Mouse (Mus musculus): ENCODE measurements around the gene Alk. TPM values are rescaled to one million over a fixed set of nuclear protein-coding genes. Genes with fewer than 3 reads are reported as not detected.

Gene Alk
- polyA plus RNA-seq, 1 experiment from 2014 or later, result 4.7 TPM

GRCm38 (mm10) chr17:72477889-72478405 is 126.5 kb downstream of the Alk start:
- no peaks in the 10 kb centered on the region for H3K36me3 ChIP-seq (ENCODE audit: control insufficient read depth, insufficient read depth)
- H3K9me3 ChIP-seq (ENCODE audit: control insufficient read depth, low read length), result no peaks in the 10 kb centered on the region
- H3K4me1 ChIP-seq (replicated peaks; ENCODE audit: control insufficient read depth, insufficient read depth, low read length), result peaks cover 12% of the 10 kb centered on the region
- H3K4me2 ChIP-seq (ENCODE audit: low read length), result no peak overlapping the region
- WGBS, result 49% methylated on average over 5 of the region's 5 CpGs
- no peak overlapping the region for H3K4me3 ChIP-seq (replicated peaks; ENCODE audit: low read length)
- no peak overlapping the region for H3K9ac ChIP-seq (replicated peaks; ENCODE audit: low read depth, low read length)
- ATAC-seq, result no peak
- no peak overlapping the region for H3K27ac ChIP-seq (ENCODE audit: low read length)
- no peaks in the 10 kb centered on the region for H3K27me3 ChIP-seq (replicated peaks; ENCODE audit: control insufficient read depth, insufficient read depth, low read length)

DNA sequence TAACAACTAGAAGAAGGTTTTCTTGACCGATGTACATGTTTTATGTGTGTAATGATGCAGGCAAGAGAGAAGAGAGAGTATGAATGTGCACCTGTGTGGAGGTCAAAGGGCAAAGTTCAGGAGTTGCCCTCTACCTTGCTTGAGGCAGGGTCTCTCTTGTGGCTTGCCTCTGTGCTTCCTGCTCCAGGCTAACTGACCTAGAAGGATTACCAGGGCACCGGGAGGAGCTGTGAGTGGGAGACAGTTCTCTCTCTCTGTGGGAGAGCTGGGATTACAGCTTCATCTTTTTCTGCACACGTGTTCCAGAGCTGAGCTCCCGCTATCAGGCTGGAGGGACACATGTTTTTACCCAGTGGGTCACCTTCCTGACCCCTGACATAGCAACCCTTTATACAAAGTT is 127.5 kb downstream of the Alk start:
- H3K36me3 ChIP-seq (ENCODE audit: control insufficient read depth, insufficient read depth), result no peaks in the 10 kb centered on the region
- no peak overlapping the region for H3K4me2 ChIP-seq (ENCODE audit: low read length)
- H3K4me1 ChIP-seq (replicated peaks; ENCODE audit: control insufficient read depth, insufficient read depth, low read length), result peaks cover 12% of the 10 kb centered on the region
- no peak overlapping the region for H3K9ac ChIP-seq (replicated peaks; ENCODE audit: low read depth, low read length)
- no peaks in the 10 kb centered on the region for H3K9me3 ChIP-seq (ENCODE audit: control insufficient read depth, low read length)
- no peak for ATAC-seq
- no peak overlapping the region for H3K4me3 ChIP-seq (replicated peaks; ENCODE audit: low read length)
- H3K27ac ChIP-seq (ENCODE audit: low read length), result no peak overlapping the region
- WGBS, result 58% methylated on average over 4 of the region's 4 CpGs
- H3K27me3 ChIP-seq (replicated peaks; ENCODE audit: control insufficient read depth, insufficient read depth, low read length), result no peaks in the 10 kb centered on the region

GRCm38 (mm10) chr17:72474166-72474565 is 130.3 kb downstream of the Alk start:
- H3K4me2 ChIP-seq (ENCODE audit: low read length), result no peak overlapping the region
- H3K4me3 ChIP-seq (replicated peaks; ENCODE audit: low read length), result no peak overlapping the region
- no peaks in the 10 kb centered on the region for H3K9me3 ChIP-seq (ENCODE audit: control insufficient read depth, low read length)
- no peaks in the 10 kb centered on the region for H3K36me3 ChIP-seq (ENCODE audit: control insufficient read depth, insufficient read depth)
- H3K4me1 ChIP-seq (replicated peaks; ENCODE audit: control insufficient read depth, insufficient read depth, low read length), result peaks cover 12% of the 10 kb centered on the region
- 33% methylated on average over 5 of the region's 5 CpGs for WGBS
- peak; percentile 64 for ATAC-seq
- no peaks in the 10 kb centered on the region for H3K27me3 ChIP-seq (replicated peaks; ENCODE audit: control insufficient read depth, insufficient read depth, low read length)
- no peak overlapping the region for H3K27ac ChIP-seq (ENCODE audit: low read length)
- no peak overlapping the region for H3K9ac ChIP-seq (replicated peaks; ENCODE audit: low read depth, low read length)

DNA sequence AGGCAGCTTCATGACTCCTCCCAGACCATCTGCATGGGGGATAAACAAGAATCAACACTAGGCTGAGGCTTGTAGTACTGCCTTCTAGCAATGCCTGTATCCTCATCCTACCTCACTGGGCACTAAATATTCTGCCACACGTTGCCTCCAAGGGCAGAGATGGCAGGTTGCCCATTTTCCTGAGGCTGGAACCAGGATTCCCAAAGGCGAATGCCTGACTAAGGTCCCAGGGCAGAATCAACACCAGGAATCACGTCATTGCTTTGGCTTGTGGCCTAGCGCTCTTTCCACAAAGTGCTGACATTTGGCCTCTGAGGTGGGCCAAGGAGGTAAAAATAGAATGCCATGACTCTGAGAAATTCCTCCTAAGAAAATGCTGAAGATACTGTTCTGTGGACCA is 155.9 kb downstream of the Alk start:
- H3K4me1 ChIP-seq (replicated peaks; ENCODE audit: control insufficient read depth, insufficient read depth, low read length), result no peaks in the 10 kb centered on the region; the same call in 1 of the 2 replicates
- no peak for ATAC-seq
- H3K36me3 ChIP-seq (ENCODE audit: control insufficient read depth, insufficient read depth), result no peaks in the 10 kb centered on the region
- H3K27me3 ChIP-seq (replicated peaks; ENCODE audit: control insufficient read depth, insufficient read depth, low read length), result no peaks in the 10 kb centered on the region
- 78% methylated on average over 4 of the region's 4 CpGs for whole genome bisulfite sequencing
- H3K4me3 ChIP-seq (replicated peaks; ENCODE audit: low read length), result no peak overlapping the region
- no peak overlapping the region for H3K27ac ChIP-seq (ENCODE audit: low read length)
- no peak overlapping the region for H3K9ac ChIP-seq (replicated peaks; ENCODE audit: low read depth, low read length)
- H3K4me2 ChIP-seq (ENCODE audit: low read length), result no peak overlapping the region
- H3K9me3 ChIP-seq (ENCODE audit: control insufficient read depth, low read length), result no peaks in the 10 kb centered on the region

- Histone ChIP-seq H3K36me3 (ENCODE audit: control insufficient read depth, insufficient read depth) (no peaks in the 10 kb centered on the region), H3K4me1 (replicated peaks; ENCODE audit: control insufficient read depth, insufficient read depth, low read length) (no peaks in the 10 kb centered on the region; the same call in 1 of the 2 replicates), H3K9ac (replicated peaks; ENCODE audit: low read depth, low read length) (no peak overlapping the region), H3K27ac (ENCODE audit: low read length) (no peak overlapping the region), H3K4me3 (replicated peaks; ENCODE audit: low read length) (no peak overlapping the region), H3K9me3 (ENCODE audit: control insufficient read depth, low read length) (no peaks in the 10 kb centered on the region), H3K27me3 (replicated peaks; ENCODE audit: control insufficient read depth, insufficient read depth, low read length) (no peaks in the 10 kb centered on the region), H3K4me2 (ENCODE audit: low read length) (no peak overlapping the region)
- no peak for ATAC-seq
- WGBS, result 79% methylated on average over 3 of the region's 3 CpGs
Observed at GRCm38 (mm10) chr17:72445204-72446177, 158.9 kb downstream of the Alk start.

GRCm38 (mm10) chr17:72417451-72417850 is 187.0 kb downstream of the Alk start:
- WGBS, result 78% methylated on average over 4 of the region's 4 CpGs
- no peak for ATAC-seq
- H3K4me2 ChIP-seq (ENCODE audit: low read length), result no peak overlapping the region
- no peak overlapping the region for H3K4me3 ChIP-seq (replicated peaks; ENCODE audit: low read length)
- no peaks in the 10 kb centered on the region for H3K9me3 ChIP-seq (ENCODE audit: control insufficient read depth, low read length)
- H3K27me3 ChIP-seq (replicated peaks; ENCODE audit: control insufficient read depth, insufficient read depth, low read length), result no peaks in the 10 kb centered on the region
- H3K9ac ChIP-seq (replicated peaks; ENCODE audit: low read depth, low read length), result no peak overlapping the region
- H3K27ac ChIP-seq (ENCODE audit: low read length), result no peak overlapping the region
- no peaks in the 10 kb centered on the region for H3K4me1 ChIP-seq (replicated peaks; ENCODE audit: control insufficient read depth, insufficient read depth, low read length)
- no peaks in the 10 kb centered on the region for H3K36me3 ChIP-seq (ENCODE audit: control insufficient read depth, insufficient read depth)

DNA sequence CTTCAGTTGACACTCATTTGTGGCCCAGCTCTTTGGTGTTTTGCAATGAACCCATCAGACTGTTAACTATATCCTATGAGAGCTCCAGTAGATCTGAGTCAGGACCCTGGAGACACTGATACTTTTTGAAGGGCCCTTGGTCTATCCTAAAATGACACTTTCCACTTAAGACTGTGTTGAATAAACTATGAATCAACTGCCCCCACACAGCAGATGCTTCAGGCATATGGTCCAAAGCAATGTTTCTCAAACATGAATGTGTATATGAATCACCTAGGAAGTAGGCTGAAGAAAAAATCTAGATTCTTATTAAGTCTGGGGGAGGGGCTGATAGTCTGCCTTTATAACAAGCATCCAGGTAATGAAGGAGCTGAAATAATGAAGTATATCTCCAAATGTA is 189.8 kb downstream of the Alk start:
- H3K4me2 ChIP-seq (ENCODE audit: low read length), result no peak overlapping the region
- H3K4me1 ChIP-seq (replicated peaks; ENCODE audit: control insufficient read depth, insufficient read depth, low read length), result no peaks in the 10 kb centered on the region
- no peak overlapping the region for H3K9ac ChIP-seq (replicated peaks; ENCODE audit: low read depth, low read length)
- H3K27me3 ChIP-seq (replicated peaks; ENCODE audit: control insufficient read depth, insufficient read depth, low read length), result no peaks in the 10 kb centered on the region
- ATAC-seq, result no peak
- H3K27ac ChIP-seq (ENCODE audit: low read length), result no peak overlapping the region
- H3K4me3 ChIP-seq (replicated peaks; ENCODE audit: low read length), result no peak overlapping the region
- H3K36me3 ChIP-seq (ENCODE audit: control insufficient read depth, insufficient read depth), result no peaks in the 10 kb centered on the region
- no peaks in the 10 kb centered on the region for H3K9me3 ChIP-seq (ENCODE audit: control insufficient read depth, low read length)

DNA sequence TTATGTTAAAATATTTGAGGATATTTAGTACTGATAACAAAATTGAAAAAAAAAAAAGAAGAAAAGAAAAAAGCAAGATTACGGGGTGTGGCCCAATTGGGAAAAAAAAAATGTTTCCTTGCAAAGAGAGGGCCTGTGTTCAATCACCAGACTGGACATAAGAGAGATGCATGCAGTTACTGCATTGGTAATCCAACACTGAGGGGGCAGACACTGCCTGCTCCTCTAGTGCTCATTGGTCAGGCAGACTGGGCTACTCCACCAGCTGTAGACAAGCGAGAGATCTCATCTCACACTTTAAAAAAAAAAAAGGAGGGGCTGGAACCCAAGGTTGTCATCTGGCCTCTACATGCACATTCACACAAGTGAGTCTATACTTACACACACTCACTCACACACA is 199.6 kb downstream of the Alk start:
- Histone ChIP-seq H3K9ac (replicated peaks; ENCODE audit: low read depth, low read length) (no peak overlapping the region), H3K9me3 (ENCODE audit: control insufficient read depth, low read length) (no peaks in the 10 kb centered on the region), H3K27ac (ENCODE audit: low read length) (no peak overlapping the region), H3K4me1 (replicated peaks; ENCODE audit: control insufficient read depth, insufficient read depth, low read length) (no peaks in the 10 kb centered on the region), H3K36me3 (ENCODE audit: control insufficient read depth, insufficient read depth) (no peaks in the 10 kb centered on the region), H3K4me2 (ENCODE audit: low read length) (no peak overlapping the region), H3K4me3 (replicated peaks; ENCODE audit: low read length) (no peak overlapping the region), H3K27me3 (replicated peaks; ENCODE audit: control insufficient read depth, insufficient read depth, low read length) (no peaks in the 10 kb centered on the region)
- 81% methylated on average over 2 of the region's 2 CpGs for WGBS
- no peak for ATAC-seq

- WGBS, result 90% methylated on average over 3 of the region's 3 CpGs
- no peaks in the 10 kb centered on the region for H3K4me1 ChIP-seq (replicated peaks; ENCODE audit: control insufficient read depth, insufficient read depth, low read length)
- no peak overlapping the region for H3K9ac ChIP-seq (replicated peaks; ENCODE audit: low read depth, low read length)
- no peak overlapping the region for H3K27ac ChIP-seq (ENCODE audit: low read length)
- H3K4me2 ChIP-seq (ENCODE audit: low read length), result no peak overlapping the region
- no peak for ATAC-seq
- no peaks in the 10 kb centered on the region for H3K36me3 ChIP-seq (ENCODE audit: control insufficient read depth, insufficient read depth)
- H3K9me3 ChIP-seq (ENCODE audit: control insufficient read depth, low read length), result no peaks in the 10 kb centered on the region
- no peak overlapping the region for H3K4me3 ChIP-seq (replicated peaks; ENCODE audit: low read length)
- no peaks in the 10 kb centered on the region for H3K27me3 ChIP-seq (replicated peaks; ENCODE audit: control insufficient read depth, insufficient read depth, low read length)
Observed at GRCm38 (mm10) chr17:72401861-72402260, 202.6 kb downstream of the Alk start.

Data from forebrain, embryonic 16.5 days (tissue).